Mouse (Mus musculus): ENCODE measurements around the gene March9.
"Not testable (repeated sequence)": the region's sequence is repeated elsewhere in the genome, so short reads cannot be mapped to it uniquely, and the experiment has no call there.

March9 gene

GRCm38 (mm10) chr10:127062503-127062902 lies 2.5 kb upstream of the March9 start:
- DNase-seq (ENCODE audit: low spot score): no peak

DNA sequence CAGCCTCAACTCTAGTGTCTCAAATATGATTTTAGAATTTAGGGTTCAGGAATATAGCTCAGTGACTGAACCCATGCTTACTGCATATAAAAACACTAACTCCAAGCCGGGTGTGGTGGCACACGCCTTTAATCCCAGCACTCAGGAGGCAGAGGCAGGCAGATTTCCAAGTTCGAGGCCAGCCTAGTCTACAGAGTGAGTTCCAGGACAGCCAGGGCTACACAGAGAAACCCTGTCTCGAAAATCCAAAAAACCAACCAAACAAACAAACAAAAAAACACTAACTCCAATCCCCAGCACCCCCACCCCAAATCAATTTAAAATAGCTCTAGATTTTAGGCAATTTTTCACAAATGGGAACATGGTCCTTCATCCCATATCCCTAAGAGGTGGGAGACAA lies 2.1 kb upstream of the March9 start:
- DNase-seq (ENCODE audit: low spot score): not testable (repeated sequence)

GRCm38 (mm10) chr10:127061513-127061912 lies 1.5 kb upstream of the March9 start:
- no peak for DNase-seq (ENCODE audit: low spot score)

DNA sequence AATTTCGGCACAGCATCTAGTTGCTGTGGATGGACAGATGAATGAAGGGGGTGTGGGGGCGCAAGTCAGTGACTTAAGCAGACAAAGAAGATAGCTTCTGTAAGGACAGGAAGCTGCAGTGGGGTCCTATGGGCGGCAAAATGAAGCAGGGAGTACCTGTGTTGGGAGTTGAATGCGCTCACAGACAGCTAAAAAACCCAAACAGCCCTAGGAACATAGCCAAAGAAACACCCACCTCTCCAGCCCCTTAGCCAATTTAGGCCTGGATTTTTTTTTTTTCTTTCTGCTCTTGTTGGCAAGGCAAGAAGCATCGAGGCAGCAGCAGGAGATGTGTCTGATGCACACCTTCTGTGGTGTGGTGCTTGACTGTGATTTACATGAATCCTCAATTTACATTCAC lies 1.1 kb upstream of the March9 start:
- DNase-seq (ENCODE audit: low spot score): no peak

DNA sequence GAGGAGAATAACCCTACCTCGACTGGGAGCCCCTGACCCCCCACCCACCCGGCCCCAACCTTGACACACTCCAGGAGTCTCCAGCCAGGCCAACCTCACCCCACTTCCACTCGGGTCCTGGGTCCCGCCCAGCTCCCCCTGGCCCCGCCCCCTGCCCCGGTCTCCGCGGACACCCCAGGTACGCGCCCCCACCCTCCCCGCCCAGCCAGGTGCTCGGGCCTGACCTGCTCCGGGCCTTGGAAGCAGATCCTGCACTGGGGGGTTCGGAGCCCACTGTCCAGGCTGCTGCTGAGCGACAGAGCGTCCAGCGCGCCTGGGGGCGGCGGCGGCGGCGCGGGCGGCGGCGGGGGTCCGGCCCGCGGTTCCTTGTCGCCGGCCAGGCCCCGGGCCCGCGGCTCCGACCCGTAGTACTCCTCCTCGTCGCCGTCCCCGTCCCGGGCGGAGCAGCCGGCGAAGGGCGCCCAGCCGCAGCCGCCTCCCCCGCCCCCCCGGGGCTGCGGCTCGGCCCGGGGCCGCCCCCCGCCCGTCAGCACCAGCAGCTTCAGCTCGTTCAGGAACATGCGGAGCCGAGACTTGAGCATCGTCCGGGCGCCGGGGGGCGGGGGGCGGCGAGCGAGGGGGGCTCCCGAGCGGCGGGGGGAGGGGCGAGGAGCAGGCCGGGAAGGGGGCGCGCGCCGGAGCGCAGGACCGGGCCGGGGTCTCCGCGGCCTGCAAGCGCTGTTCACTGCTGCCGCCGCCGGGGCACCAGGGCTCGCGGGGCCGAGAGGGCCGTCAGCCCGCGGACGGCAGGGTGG lies 613 bp downstream of the March9 start:
- no peak for DNase-seq (ENCODE audit: low spot score)

DNA sequence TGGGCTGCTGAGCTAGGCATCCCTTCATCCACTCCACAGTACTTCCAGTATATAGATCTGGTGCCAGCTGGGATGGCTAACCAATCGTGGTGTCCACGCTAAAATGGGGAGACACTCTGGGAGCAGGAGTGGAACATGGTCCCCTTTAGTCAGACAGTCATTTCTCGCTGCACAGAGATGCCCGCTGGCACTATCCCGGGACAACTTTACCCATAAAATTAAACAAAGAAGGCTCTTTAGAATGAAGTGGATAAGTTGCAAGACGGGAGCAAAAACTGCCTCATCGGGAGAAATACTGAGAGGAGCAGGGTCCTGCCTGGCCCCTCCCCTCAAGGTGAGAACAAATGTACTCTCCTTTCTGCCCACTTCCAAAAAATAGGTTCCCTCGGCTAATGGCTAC lies 1.3 kb downstream of the March9 start:
- DNase-seq (ENCODE audit: low spot score): no peak

DNA sequence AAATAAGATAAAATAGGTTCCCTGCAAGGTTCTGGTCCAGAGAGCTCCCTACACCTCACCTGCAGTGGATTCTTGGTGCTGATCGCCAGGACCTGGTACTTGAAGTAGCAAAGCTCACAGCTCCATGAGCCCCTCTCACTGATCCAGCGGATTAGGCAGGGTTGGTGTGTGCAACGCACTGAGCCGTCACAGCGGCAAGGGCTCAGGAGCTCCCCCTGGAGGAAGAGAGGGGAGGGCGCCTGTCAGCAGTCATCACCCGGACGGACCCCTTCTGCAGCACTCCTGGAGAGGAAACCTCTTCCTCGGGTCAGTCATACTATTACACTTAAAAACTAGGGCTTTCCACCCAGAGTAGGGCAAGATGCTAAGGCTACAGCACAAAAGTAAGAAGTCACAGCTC lies 1.8 kb downstream of the March9 start:
- DNase-seq (ENCODE audit: low spot score): no peak

- DNase-seq (ENCODE audit: low spot score): no peak
These were observed 3.5 kb downstream of the March9 start for GRCm38 (mm10) chr10:127056490-127056889.

DNA sequence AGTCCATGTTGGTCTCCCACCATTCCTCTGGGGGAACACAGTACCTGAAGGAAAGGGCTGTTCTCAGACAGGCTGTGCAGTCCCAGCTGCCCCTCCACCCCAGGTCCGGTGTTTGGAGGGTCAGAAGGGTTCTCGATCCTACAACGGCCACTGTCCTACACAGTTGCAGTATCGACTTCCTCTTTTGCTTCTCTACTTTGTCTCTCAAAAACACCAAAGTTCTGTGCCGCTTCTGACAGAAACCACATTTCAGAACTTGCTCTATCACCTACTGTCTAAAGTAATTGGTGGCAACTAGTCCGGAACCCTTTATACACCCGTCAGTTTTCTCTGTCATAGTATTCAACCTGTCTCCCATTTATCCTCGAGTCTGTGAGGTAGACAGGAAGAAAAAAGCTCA lies 4.6 kb downstream of the March9 start:
- DNase-seq (ENCODE audit: low spot score): no peak

DNA sequence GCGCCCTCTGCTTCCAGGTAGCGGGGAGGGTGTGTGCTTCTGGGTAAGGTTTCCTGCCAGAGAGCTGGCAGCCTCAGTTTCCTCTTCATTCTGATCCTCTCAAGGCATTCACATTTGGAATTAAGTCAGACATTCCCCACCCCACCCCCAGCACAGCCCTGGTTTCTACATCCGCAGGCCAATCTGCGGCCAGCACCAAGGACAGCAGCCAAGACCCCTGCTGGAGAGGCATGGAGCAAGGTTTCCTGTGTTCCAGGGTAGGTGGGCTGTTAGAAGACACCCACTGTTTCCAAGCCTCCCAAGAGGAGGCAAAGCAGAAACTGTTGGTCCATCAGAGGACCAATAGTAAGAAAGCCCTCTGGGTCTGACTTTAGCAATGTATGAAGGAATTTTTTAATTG lies 5.3 kb downstream of the March9 start:
- DNase-seq (ENCODE audit: low spot score): no peak

DNA sequence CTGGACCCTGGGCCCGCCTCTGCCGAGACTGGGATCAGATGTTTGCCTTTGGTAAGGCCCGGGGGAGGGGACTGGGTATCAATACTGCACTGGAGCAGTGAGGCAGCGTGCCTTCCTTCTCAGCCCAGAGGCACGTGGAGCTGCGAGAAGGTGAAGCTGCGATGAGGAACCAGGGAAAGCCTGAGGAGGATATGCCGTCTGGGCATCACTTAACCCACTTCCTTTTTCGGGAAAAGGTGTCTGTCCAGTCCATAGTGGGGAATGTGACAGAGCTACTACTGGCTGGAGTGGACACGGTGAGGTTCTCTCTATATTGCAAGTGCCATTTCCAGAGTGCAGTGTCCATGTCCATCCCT lies 9.9 kb downstream of the March9 start:
- DNase-seq (ENCODE audit: low spot score): no peak

DNA sequence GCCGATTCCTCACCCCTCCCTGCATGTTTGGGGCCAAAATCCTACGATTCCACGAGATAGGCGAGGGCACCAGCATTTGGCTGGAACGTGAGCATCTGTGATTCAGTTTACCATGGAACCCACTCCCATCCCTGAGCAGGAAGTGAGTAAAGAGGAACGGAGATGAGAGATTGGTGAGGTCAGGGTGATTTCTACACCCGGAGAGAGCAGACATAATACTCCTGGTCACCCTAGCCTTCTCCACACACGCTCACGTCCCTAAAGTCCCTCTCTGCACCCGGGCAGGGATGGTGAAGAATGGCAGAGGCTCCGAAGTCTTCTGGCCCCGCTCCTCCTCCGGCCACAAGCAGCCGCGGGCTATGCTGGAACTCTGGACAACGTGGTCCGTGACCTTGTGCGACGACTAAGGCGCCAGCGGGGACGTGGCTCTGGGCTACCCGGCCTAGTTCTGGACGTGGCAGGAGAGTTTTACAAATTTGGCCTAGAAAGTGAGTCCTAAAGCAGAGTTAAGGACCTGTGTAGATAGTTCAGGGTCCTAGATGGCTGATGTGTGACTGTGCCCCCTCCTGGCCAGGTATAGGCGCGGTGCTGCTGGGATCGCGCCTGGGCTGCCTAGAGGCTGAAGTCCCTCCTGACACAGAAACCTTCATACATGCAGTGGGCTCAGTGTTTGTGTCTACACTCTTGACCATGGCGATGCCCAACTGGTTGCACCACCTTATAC lies 10.4 kb downstream of the March9 start:
- no peak for DNase-seq (ENCODE audit: low spot score)

DNA sequence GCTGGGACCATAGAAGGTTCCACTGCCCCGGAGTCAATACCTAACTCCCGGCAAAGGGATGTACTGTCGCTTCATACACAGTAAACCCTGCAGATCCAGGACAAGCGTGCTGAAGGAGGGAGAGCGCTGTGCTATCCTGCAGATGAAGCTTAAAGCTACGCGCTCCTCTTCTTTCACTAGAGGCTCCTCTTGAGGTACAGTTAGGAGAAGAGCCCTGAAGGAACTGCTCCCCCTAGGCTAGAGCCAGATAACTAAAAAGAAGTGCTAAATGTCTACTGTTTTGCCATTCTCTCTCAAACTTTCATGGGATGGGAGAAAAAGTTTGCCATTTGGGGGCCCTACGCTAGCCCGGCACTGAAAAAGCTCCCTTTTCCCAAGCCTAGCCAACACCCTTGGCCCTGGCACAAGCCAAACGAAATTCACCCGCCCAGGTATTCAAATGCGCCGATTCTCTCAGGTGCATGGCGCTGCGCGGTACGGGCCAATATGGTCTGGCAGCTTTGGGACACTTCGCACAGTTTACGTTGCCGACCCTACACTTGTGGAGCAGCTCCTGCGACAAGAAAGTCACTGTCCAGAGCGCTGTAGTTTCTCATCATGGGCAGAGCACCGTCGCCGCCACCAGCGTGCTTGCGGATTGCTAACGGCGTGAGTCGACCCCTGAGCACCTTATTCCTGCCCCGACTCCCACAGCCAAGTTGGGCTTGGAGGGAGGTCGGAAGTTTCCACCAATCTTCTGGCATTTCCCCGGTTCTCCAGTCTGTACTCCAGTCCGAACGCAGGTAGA lies 11.2 kb downstream of the March9 start:
- DNase-seq (ENCODE audit: low spot score): no peak

DNA sequence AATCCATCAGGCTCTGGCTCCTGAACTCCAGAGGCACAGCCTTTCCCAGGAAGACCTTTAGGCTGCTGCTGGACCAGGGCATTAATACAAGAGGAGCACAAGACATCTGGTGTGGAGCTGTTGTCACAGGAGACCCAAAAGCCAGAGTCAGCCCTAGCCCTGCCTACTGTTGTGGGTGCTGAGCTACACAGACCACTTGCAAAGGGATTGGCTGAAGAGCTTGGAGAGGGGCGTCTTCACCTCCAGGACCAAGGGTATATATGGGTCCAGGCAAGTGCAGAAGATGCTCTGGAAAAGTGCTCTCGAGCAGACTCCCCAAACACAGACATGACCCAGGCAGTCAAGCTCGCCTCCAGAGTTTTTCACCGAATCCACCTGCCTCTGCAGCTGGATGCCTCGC lies 12.0 kb downstream of the March9 start, which contains the start of gene Cyp27b1:
Cyp27b1 (plus strand) TSS at position 297 of the 400 bp plus-strand sequence.
- no peak for DNase-seq (ENCODE audit: low spot score)

GRCm38 (mm10) chr10:127043187-127043586 lies 16.8 kb downstream of the March9 start:
- DNase-seq (ENCODE audit: low spot score): no peak

GRCm38 (mm10) chr10:127042468-127043115 lies 17.4 kb downstream of the March9 start:
- no peak for DNase-seq (ENCODE audit: low spot score)

DNA sequence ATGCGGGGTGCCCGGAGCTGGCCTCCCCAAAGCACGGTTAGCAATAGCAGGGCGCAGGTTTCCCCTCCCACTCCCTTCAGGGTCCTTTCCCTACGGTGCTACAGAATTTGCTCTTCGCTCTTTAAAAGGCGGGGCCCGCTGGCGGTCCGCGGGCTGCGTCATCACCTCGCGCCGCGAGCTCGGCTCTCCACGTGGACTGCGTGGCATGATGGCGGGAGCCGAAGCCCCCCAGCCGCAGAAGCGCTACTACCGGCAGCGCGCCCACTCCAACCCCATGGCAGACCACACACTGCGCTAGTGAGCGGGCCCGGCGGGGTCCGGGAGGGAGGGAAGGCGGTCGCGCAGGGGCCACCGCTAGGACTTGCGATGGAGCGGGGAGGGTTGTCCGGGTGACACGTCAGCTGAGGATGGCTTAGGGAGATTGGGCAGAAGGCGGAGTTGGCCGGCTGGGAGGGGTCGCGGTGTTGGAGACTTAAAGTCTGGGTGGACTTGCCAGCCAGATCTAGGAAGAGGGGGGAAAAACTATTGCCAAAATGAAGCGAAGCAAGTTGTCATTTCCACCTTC lies 18.1 kb downstream of the March9 start:
- peak; percentile 81 for DNase-seq (ENCODE audit: low spot score)

GRCm38 (mm10) chr10:127041274-127041766 lies 18.7 kb downstream of the March9 start, which contains the start of the genes Mettl1 and Eef1akmt3:
Mettl1 (plus strand) TSS chr10:127041414.
Eef1akmt3 (minus strand) TSS chr10:127041513.
- no peak for DNase-seq (ENCODE audit: low spot score)

- DNase-seq (ENCODE audit: low spot score): no peak
These were observed 19.3 kb downstream of the March9 start for GRCm38 (mm10) chr10:127040569-127041214.

DNA sequence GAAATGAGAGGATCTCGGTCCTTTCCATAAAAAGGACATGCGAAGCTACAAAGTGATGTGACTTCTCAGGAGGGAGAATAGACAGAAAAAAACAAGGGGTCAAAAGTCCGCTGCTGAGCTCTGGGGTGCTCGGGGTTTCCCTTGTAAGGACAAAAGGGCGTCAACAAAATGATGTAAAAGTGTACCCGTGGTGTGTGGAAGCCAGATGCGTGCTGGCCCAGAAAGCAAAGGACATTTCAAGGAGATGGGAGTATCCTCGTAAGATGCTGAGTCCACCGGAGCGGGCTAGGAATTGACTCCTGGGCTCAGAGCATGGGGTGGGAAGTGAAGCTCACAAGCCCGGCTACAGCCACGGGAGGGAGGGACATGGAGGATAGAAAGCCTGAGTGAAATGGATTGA lies 22.3 kb downstream of the March9 start:
- DNase-seq (ENCODE audit: low spot score): no peak

- no peak for DNase-seq (ENCODE audit: low spot score)
These were observed 23.7 kb downstream of the March9 start for GRCm38 (mm10) chr10:127036273-127036672.
